Comparison of ENCODE assay signal across 37 mouse cellular contexts in the genomic region with DNA sequence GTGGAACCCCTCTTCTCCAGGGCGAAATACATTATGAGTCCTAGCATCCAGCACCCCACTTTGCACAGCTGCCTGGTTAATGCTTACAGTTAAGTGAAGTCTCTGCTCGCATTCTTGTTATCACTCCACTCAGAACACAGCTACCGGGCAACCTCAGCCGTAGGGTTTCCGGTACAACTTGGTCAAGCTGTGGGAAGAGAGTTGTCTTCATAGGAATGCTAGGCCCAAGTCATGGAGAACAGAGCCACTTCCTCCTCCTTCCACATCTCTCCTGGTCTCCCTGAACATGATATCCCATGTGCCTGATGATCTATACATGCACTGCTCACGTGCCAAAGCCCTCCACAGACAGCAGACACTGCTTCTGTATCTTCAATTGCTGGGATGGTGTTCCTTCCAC. TPM values are rescaled to one million over a fixed set of nuclear protein-coding genes. Genes with fewer than 3 reads are reported as not detected.
"Had no signal": no experiment of that assay in that cellular context is flagged by ENCODE, and none has a peak within 500 bp of the region (broad histone marks: within the 10 kb centered on the region; RNA-seq: fewer than 3 reads in every experiment).

No protein-coding gene starts in this region.

- H3K27ac ChIP-seq: heart, embryonic 13.5 days; heart, embryonic 15.5 days; hindbrain, embryonic 10.5 days; hindbrain, embryonic 12.5 days; hindbrain, embryonic 13.5 days; hindbrain, embryonic 14.5 days; hindbrain, embryonic 15.5 days; hindbrain, postnatal 0 days; intestine, embryonic 15.5 days; kidney, embryonic 15.5 days; kidney, postnatal 0 days; layer of hippocampus, adult 2 months; left cerebral cortex, adult 2 months had no signal

- H3K4me3 ChIP-seq: heart, embryonic 12.5 days; heart, embryonic 15.5 days; hindbrain, embryonic 12.5 days; layer of hippocampus, adult 2 months; left cerebral cortex, adult 2 months had no signal

- H3K9ac ChIP-seq: heart, embryonic 12.5 days; heart, embryonic 13.5 days; heart, embryonic 15.5 days; hindbrain, embryonic 12.5 days; hindbrain, embryonic 13.5 days; hindbrain, embryonic 14.5 days; hindbrain, embryonic 15.5 days; intestine, embryonic 15.5 days; kidney, embryonic 15.5 days had no signal

- H3K9me3 ChIP-seq: heart, embryonic 12.5 days; heart, embryonic 13.5 days; heart, embryonic 15.5 days; hindbrain, embryonic 10.5 days; hindbrain, embryonic 12.5 days; hindbrain, embryonic 13.5 days; hindbrain, embryonic 15.5 days; intestine, embryonic 15.5 days; kidney, embryonic 15.5 days had no signal

- H3K36me3 ChIP-seq: heart, embryonic 12.5 days; heart, embryonic 13.5 days; heart, embryonic 15.5 days; hindbrain, embryonic 10.5 days; hindbrain, embryonic 12.5 days; hindbrain, embryonic 13.5 days; hindbrain, embryonic 15.5 days; intestine, embryonic 15.5 days; kidney, embryonic 15.5 days had no signal

- H3K4me2 ChIP-seq: heart, embryonic 12.5 days; heart, embryonic 15.5 days; kidney, embryonic 15.5 days had no signal

- ATAC-seq: hindbrain, embryonic 16.5 days; hindbrain, postnatal 0 days; inflammation-experienced regulatory T-cells, adult 6 months; intestine, embryonic 15.5 days; intestine, embryonic 16.5 days; intestine, postnatal 0 days had no signal

- DNase-seq: heart, postnatal 10 days; heart, postnatal 14 days; heart, postnatal 36 days; kidney, adult 11 months; kidney, adult 18-20 months; kidney, adult 2 months; kidney, adult 8-10 months; kidney, adult 9 months; kidney, postnatal 10 days; kidney, postnatal 14 days; kidney, postnatal 25 days; kidney, postnatal 36 days; kidney, postnatal 4 days; layer of hippocampus, adult 9-11 months; layer of hippocampus, postnatal 36 days had no signal

RNA-seq across cellular contexts. Expression of gene Plpp4, which starts 1.4 kb away (rescaled TPM):
- total RNA-seq: heart, adult 8-10 months; heart, postnatal 14 days; heart, postnatal 25 days; heart, postnatal 36 days; hematopoietic stem cell, adult 5-6 weeks had no signal
- polyA plus RNA-seq: heart, postnatal 0 days; inflammation-experienced regulatory T-cells, adult 6 months had no signal
